Mouse (Mus musculus) bone marrow, adult 2 months (tissue): Measurements from ENCODE around the gene Rnf43. TPM values are rescaled to one million over a fixed set of nuclear protein-coding genes. Genes with fewer than 3 reads are reported as not detected.
A peak's percentile ranks its signal among the peaks of the same experiment; 100 is the strongest.

Experiments
- H3K27ac ChIP-seq: fragments of 200-500 bp; 2 replicates; pipeline ENCODE4 v1.5.1; 2012; ENCODE audit warnings: low read depth, mild to moderate bottlenecking, control low read depth, inconsistent platforms, low read length; ENCODE audit not compliant: control insufficient read depth, poor library complexity, insufficient read depth
- H3K4me1 ChIP-seq: fragments of 200-500 bp; 2 replicates; pipeline ENCODE4 v1.6.1; 2011; ENCODE audit warnings: low read length; ENCODE audit not compliant: control insufficient read depth, insufficient read depth
- H3K4me3 ChIP-seq: fragments of 200-500 bp; replicated peaks from 2 replicates; pipeline ENCODE3; 2011; ENCODE audit warnings: mild to moderate bottlenecking, low read depth, low read length, control low read depth; ENCODE audit not compliant: control insufficient read depth
- CTCF ChIP-seq: fragments of 200-500 bp; IDR thresholded peaks from 2 replicates; pipeline ENCODE4 v1.5.1; 2011; ENCODE audit warnings: low read length, control low read depth; ENCODE audit not compliant: control insufficient read depth, insufficient read depth
- POLR2A ChIP-seq: fragments of 200-500 bp; IDR thresholded peaks from 2 replicates; pipeline ENCODE4 v1.6.1; 2011; ENCODE audit warnings: low read depth, mild to moderate bottlenecking, control low read depth, low read length, borderline replicate concordance; ENCODE audit not compliant: control insufficient read depth
- WGBS: fragments of 180-500 bp; shearing (Covaris S2); methylation state at CpG from one replicate; pipeline ENCODE4 v1.1.7; 2018; 5-methylcytosine and 5-hydroxymethylcytosine counted together
- polyA plus RNA-seq: library from polyadenylated mRNA; stranded (reverse); fragments of >200 nt; gene quantifications from 2 replicates; pipeline ENCODE4 v1.2.4, GENCODE M21; 2011; ENCODE audit warnings: low replicate concordance; ENCODE audit not compliant: missing spikeins, insufficient read depth, insufficient read length

Rnf43 gene
- polyA plus RNA-seq, 1 experiment: 3.9 TPM

DNA sequence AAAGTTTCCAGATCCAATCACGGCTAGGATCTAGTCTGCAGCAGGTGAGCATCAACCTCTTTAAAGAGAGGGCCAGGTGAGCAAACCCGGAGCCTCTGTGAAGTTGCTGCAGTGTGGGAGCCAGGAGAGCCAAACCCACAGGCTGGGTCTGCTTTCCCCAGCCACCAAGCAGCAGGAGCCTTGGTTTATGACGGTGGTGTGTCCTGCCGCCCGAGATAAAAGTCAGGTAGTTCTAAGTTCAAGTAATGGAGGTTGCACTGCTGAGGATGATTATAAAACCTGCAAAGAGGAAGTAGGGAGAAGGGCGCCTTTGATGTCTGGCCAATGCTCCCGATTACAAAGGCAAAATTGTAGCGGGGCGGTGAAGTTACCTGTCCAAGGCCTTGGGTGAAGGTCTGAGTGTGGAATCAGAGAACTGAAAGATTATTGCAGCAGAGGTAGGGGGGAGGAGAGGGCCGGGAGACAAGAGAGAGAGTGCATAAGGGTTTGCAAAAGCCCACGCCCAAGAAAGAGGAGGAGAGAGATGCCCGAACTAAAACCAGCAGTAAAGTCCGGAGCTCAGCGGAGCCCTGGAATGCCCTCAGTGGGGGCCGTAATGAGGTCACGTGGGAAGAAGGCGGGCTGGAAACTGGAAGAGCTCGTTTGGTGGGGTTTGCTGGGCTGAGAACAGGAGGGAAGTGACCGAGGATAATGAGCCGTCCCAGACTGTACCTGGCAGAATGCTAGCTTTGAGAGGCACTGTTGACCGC lies 47.2 kb downstream of the Rnf43 start:
- Histone ChIP-seq H3K27ac (no peak overlapping the region), H3K4me1 (no peaks in the 10 kb centered on the region; the same call in 1 of the 2 replicates), H3K4me3 (peak overlapping the region; percentile 35)
- TF ChIP-seq POLR2A (no peak), CTCF (no peak)
- WGBS: 12% methylated on average over 21 of the region's 21 CpGs

DNA sequence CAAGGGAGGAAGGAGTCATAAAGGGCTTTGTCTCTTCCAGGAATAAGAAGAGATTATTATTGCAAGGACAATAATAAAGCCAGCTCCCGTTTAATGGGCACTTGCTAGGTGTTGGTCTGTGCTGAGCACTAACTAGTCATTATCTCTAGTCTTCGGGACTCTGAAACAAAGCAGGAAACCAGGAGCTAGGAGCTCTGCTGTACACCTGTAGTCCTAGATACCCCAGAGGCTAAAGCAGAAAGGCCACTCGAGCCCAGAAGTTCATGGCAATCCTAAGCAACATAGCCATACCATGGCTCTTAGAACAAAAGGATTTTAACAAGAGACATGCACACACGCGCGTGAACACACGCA lies 47.7 kb downstream of the Rnf43 start:
- H3K4me1 ChIP-seq: no peaks in the 10 kb centered on the region; the same call in 1 of the 2 replicates
- TF ChIP-seq CTCF (no peak), POLR2A (no peak)
- no peak overlapping the region for H3K27ac ChIP-seq
- peak overlapping the region; percentile 35 for H3K4me3 ChIP-seq
- 68% methylated on average over 7 of the region's 7 CpGs for WGBS

GRCm38 (mm10) chr11:87712188-87712587 lies 49.7 kb downstream of the Rnf43 start:
- TF ChIP-seq CTCF (no peak), POLR2A (no peak)
- Histone ChIP-seq H3K4me3 (no peak overlapping the region), H3K4me1 (no peaks in the 10 kb centered on the region; the same call in 1 of the 2 replicates), H3K27ac (no peak overlapping the region)
- 31% methylated on average over 4 of the region's 4 CpGs for WGBS

- H3K4me3 ChIP-seq: no peak overlapping the region
- TF ChIP-seq POLR2A (no peak), CTCF (peak; percentile 34; the same call in 1 of the 2 replicates)
- H3K27ac ChIP-seq: no peak overlapping the region
- H3K4me1 ChIP-seq: no peaks in the 10 kb centered on the region; the same call in none of the 2 replicates
- 82% methylated on average over 4 of the region's 4 CpGs for WGBS
These were observed 53.5 kb downstream of the Rnf43 start for GRCm38 (mm10) chr11:87715999-87716398.

GRCm38 (mm10) chr11:87719526-87719925 lies 57.0 kb downstream of the Rnf43 start:
- 42% methylated on average over 7 of the region's 7 CpGs for WGBS
- H3K4me1 ChIP-seq: no peaks in the 10 kb centered on the region; the same call in 1 of the 2 replicates
- H3K4me3 ChIP-seq: peak overlapping the region; percentile 10
- peak overlapping the region; percentile 83 for H3K27ac ChIP-seq
- TF ChIP-seq CTCF: no peak
- no peak for TF ChIP-seq POLR2A

GRCm38 (mm10) chr11:87720324-87720723 lies 57.8 kb downstream of the Rnf43 start:
- Histone ChIP-seq H3K4me1 (no peaks in the 10 kb centered on the region; the same call in 1 of the 2 replicates), H3K27ac (peak overlapping the region; percentile 17; the same call in 1 of the 2 replicates), H3K4me3 (no peak overlapping the region)
- TF ChIP-seq POLR2A (no peak), CTCF (no peak)
- WGBS: 71% methylated on average over 9 of the region's 9 CpGs

- H3K4me3 ChIP-seq: no peak overlapping the region
- WGBS: 67% methylated on average over 9 of the region's 9 CpGs
- H3K4me1 ChIP-seq: no peaks in the 10 kb centered on the region; the same call in 1 of the 2 replicates
- 0 out of 2 replicates have a peak overlapping the region, but pooled peaks have one; percentile 17 for H3K27ac ChIP-seq
- no peak for TF ChIP-seq POLR2A
- no peak for TF ChIP-seq CTCF
These were observed 58.3 kb downstream of the Rnf43 start for GRCm38 (mm10) chr11:87720839-87721238.

- 55% methylated on average over 3 of the region's 3 CpGs for WGBS
- H3K4me1 ChIP-seq: peaks cover 5% of the 10 kb centered on the region
- no peak overlapping the region for H3K4me3 ChIP-seq
- TF ChIP-seq CTCF (no peak), POLR2A (no peak)
- H3K27ac ChIP-seq: no peak overlapping the region
These were observed 59.6 kb downstream of the Rnf43 start for GRCm38 (mm10) chr11:87722168-87722567.
